Mouse (Mus musculus): Measurements from ENCODE around the gene Ssh1. TPM values are rescaled to one million over a fixed set of nuclear protein-coding genes. Genes with fewer than 3 reads are reported as not detected.

Gene Ssh1
- total RNA-seq, 2 experiments from 2014 or later = 36.1 to 36.9 TPM

GRCm38 (mm10) chr5:113902983-113903382, 90.7 kb downstream of the Ssh1 start:
- intact Hi-C loops (cut with DNase I) = no loop called here
- no peak for DNase-seq

GRCm38 (mm10) chr5:113902017-113902416, 91.7 kb downstream of the Ssh1 start:
- DNase-seq = no peak

DNA sequence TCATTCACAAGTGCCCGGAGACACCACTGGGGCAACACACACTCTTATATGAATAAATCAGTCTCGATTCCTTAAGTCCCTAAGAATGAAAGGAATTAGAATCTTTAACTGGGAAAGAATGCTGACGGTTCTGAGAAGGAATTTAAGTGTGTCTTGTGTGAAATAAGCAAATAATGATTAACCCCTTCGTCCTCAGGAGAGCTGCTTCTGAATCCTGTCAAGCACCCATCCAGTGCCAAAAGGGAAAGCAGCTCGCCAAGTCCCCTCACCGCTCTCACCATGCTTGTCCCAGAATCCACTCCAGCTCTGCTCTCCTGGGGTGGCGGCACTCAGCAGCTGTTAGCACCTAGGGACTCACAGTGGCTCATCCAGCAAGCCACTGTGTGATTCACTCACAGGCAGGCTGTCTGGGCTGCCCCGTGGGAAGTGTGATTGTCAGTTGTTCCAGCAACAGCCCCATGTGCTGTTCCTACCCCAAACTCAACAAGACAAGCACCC, 92.6 kb downstream of the Ssh1 start:
- no peak for DNase-seq
- intact Hi-C loops (cut with DNase I) = no loop called here

More at GRCm38 (mm10) chr5:113902017-113902416, 91.7 kb downstream of the Ssh1 start:
- intact Hi-C loops (cut with DNase I) = no loop called here

DNA sequence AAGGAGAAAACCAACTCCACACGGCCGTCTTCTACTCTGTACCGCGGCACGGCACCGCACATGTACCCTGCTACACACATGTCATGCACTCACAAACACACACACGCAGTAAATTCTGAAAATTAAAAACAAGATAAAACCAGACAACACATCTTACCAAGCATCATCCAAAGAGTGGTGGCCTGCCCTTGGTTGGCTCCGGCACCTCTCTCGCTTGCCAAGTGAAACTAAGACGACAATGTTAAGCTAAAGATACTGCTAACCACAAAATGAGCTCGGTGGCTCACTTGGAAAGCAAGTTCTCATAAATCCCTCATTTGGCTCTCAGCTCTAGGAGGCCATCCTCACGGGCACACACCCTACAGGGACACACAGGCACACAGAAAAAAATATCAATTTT, 94.2 kb downstream of the Ssh1 start:
- no peak for DNase-seq
- intact Hi-C loops (cut with DNase I) = no loop called here

DNA sequence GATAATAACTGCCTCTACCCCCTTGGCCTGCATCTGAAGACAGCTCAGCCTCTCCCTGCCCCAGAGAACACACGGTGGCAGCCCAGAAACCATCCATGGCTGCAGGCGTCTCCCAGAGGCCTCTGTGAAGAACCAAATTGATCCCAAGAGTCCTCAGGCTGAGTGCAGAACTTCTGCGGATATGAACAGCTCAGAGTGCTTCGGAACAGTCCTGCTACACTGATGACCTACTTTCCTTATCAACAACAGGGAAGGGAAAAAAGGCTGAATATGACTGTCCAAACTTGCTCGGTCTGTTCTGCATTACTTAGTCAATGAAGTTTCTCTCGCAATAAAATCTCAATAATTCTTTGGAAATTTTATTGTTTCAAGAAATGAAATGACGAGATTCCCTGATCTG, 101.7 kb downstream of the Ssh1 start:
- intact Hi-C loops (cut with DNase I) = no loop called here

GRCm38 (mm10) chr5:113890874-113891273, 102.8 kb downstream of the Ssh1 start:
- DNase-seq = no peak
- intact Hi-C loops (cut with DNase I) = no loop called here

More for the DNA sequence above, 101.7 kb downstream of the Ssh1 start:
- DNase-seq = no peak

DNA sequence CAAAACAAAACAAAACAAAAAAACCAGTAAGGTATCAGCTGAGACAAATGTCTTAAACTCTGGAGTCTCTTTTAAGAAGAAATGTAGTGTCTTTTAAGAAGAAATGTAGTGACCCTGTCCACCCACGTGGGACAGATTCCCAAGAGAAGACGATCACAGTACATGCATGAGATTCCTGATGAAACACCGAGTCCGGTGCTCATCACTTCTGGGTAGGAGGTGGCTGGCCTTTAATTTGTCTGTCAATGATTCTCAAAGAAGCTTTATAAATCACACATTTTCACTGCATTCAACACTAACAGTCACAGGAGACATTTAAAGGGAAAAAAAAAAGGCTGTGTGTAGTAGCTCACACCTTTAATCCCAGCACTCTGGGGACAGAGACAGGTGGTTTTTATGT, 103.8 kb downstream of the Ssh1 start:
- intact Hi-C loops (cut with DNase I) = no loop called here
- no peak for DNase-seq

DNA sequence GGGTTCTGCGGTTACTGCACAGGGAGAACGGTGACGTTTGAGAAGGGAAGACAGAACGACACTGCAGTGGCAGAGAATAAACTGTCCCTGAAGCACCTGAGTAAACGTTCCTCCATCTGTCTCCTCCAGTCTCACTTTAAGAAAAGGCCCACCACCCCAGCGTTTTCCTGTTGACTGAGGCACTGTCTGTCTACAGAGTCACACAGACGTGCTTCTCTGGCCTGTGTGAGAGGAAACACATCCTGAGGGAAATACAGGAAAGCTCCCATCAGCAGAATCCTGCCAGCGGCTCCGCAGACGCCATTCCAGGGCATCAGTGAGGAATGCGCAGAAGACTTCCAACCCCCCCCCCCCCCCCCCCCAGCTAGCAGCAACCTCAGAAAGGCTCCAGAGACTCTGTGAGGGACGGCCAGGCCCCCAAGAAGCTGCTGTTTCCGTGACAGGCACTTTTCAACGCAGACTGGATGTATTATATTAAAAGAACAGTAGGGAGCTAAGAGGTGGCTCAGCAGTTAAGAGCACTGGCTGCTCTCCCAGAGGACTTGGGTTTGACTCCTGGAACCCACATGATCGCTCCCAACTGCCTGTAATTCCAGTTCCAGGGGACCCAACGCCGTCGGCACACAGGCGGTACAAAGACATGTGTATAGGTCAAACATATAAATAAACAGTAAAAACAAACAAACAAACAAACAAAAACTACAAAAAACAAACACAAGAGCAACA, 104.3 kb downstream of the Ssh1 start:
- DNase-seq = no peak
- intact Hi-C loops (cut with DNase I) = no loop called here

- DNase-seq = no peak
- intact Hi-C loops (cut with DNase I) = no loop called here
Measured at GRCm38 (mm10) chr5:113888186-113888795, 105.4 kb downstream of the Ssh1 start.

GRCm38 (mm10) chr5:113887132-113887531, 106.6 kb downstream of the Ssh1 start:
- no peak for DNase-seq
- intact Hi-C loops (cut with DNase I) = no loop called here

Other genes with a start within 250 kb of the Ssh1 start
- gene Sart3, start 221.4 kb downstream of the Ssh1 start, total RNA-seq (2021) = 10 to 100 TPM; 46.8 to 50.1 TPM
- gene Iscu, start 221.1 kb downstream of the Ssh1 start, total RNA-seq (2021) = 10 to 100 TPM; 39.9 to 43.0 TPM
- 1 to 10 TPM; 3.3 to 4.6 TPM for gene Tmem119, start 193.4 kb downstream of the Ssh1 start, total RNA-seq (2021)
- 1 to 10 TPM; 1.5 to 2.7 TPM for gene Selplg, start 161.2 kb downstream of the Ssh1 start, total RNA-seq (2021)
- 100 to 1,000 TPM; 183 to 194 TPM for gene Coro1c, start 85.1 kb downstream of the Ssh1 start, total RNA-seq (2021)
- not detected for gene Dao, start 9.8 kb upstream of the Ssh1 start, total RNA-seq (2021)
- 10 to 100 TPM; 31.6 to 34.8 TPM for gene Usp30, start 71.6 kb upstream of the Ssh1 start, total RNA-seq (2021)
- gene Svop, start 97.7 kb upstream of the Ssh1 start, total RNA-seq (2021) = 100 to 1,000 TPM; 107 to 115 TPM
- 1 to 10 TPM; 6.2 to 6.9 TPM for gene Alkbh2, start 134.3 kb upstream of the Ssh1 start, total RNA-seq (2021)
- gene Ung, start 136.5 kb upstream of the Ssh1 start, total RNA-seq (2021) = 1 to 10 TPM; 5.6 to 6.0 TPM
- 1 to 10 TPM; 2.4 to 3.8 TPM for gene Acacb, start 152.6 kb upstream of the Ssh1 start, total RNA-seq (2021)

Measured in left cerebral cortex, postnatal 4 days (tissue).